Mouse (Mus musculus): ENCODE results near the gene Mab21l3.

The Mab21l3 gene

GRCm38 (mm10) chr3:101812341-101812962 is 36.3 kb downstream of the Mab21l3 start:
- CTCF ChIA-PET, result interaction anchor here (0.7 to 3.9 kb wide), 38 partner anchors 9 to 1792 kb away, joined by 3 to 56 read pairs (median 4); partner anchors contain the start of gene Atp1a1 (in 2 of the 4)

GRCm38 (mm10) chr3:101811931-101812330 is 36.8 kb downstream of the Mab21l3 start:
- CTCF ChIA-PET, result interaction anchor here (0.6 to 3.9 kb wide), 36 partner anchors 10 to 710 kb away, joined by 3 to 56 read pairs (median 4); partner anchors contain the start of gene Atp1a1 (in 2 of the 4)

More at GRCm38 (mm10) chr3:101812341-101812962, 36.3 kb downstream of the Mab21l3 start:
- POLR2A ChIA-PET, result interaction anchor here (0.6 to 1.9 kb wide), 8 partner anchors 8 to 508 kb away, joined by 3 to 8 read pairs (median 6); partner anchors contain the start of gene Atp1a1 (in 1 of the 4)

GRCm38 (mm10) chr3:101807646-101808045 is 41.1 kb downstream of the Mab21l3 start:
- ChIA-PET CTCF (interaction anchor here in 3 of 4 experiments (0.5 to 1.7 kb wide), 6 partner anchors 314 to 878 kb away, joined by 3 to 5 read pairs (median 4); no protein-coding TSS in a partner anchor), POLR2A (interaction anchor here in 1 of 4 experiments (0.9 to 6.0 kb wide), 2 partner anchors 28 to 203 kb away, joined by 3 to 29 read pairs; partner anchors contain the start of gene Atp1a1)

More at GRCm38 (mm10) chr3:101811931-101812330, 36.8 kb downstream of the Mab21l3 start:
- POLR2A ChIA-PET, result interaction anchor here (0.6 to 1.9 kb wide), 8 partner anchors 58 to 508 kb away, joined by 3 to 8 read pairs (median 4); partner anchors contain the start of gene Atp1a1 (in 1 of the 4)

GRCm38 (mm10) chr3:101806941-101807340 is 41.8 kb downstream of the Mab21l3 start:
- CTCF ChIA-PET, result interaction anchor here in 2 of 4 experiments (1.3 to 1.6 kb wide), 2 partner anchors 313 kb away, joined by 5 read pairs; no protein-coding TSS in a partner anchor
- POLR2A ChIA-PET, result interaction anchor here in 2 of 4 experiments (1.6 to 6.0 kb wide), 2 partner anchors 203 to 301 kb away, joined by 4 to 29 read pairs; partner anchors contain the start of gene Atp1a1 (in 1 of the 2)

GRCm38 (mm10) chr3:101806149-101806548 is 42.6 kb downstream of the Mab21l3 start:
- POLR2A ChIA-PET, result interaction anchor here in 3 of 4 experiments (0.7 to 6.0 kb wide), 12 partner anchors 25 to 1397 kb away, joined by 3 to 29 read pairs (median 4); partner anchors contain the start of gene Atp1a1 (in 2 of the 3)
- CTCF ChIA-PET, result interaction anchor here in 2 of 4 experiments (1.0 to 1.5 kb wide), 7 partner anchors 9 to 312 kb away, joined by 3 to 9 read pairs (median 5); no protein-coding TSS in a partner anchor

- CTCF ChIA-PET, result interaction anchor here in 3 of 4 experiments (0.6 to 1.5 kb wide), 11 partner anchors 9 to 885 kb away, joined by 3 to 9 read pairs (median 4); no protein-coding TSS in a partner anchor
Measured at GRCm38 (mm10) chr3:101805562-101806004, 43.2 kb downstream of the Mab21l3 start.

GRCm38 (mm10) chr3:101804971-101805561 is 43.7 kb downstream of the Mab21l3 start:
- CTCF ChIA-PET, result interaction anchor here in 3 of 4 experiments (0.6 to 1.5 kb wide), 12 partner anchors 8 to 886 kb away, joined by 3 to 9 read pairs (median 4); no protein-coding TSS in a partner anchor
- POLR2A ChIA-PET, result interaction anchor here in 3 of 4 experiments (0.8 to 6.0 kb wide), 16 partner anchors 8 to 311 kb away, joined by 3 to 29 read pairs (median 5); partner anchors contain the start of gene Atp1a1 (in 3 of the 3)

More at GRCm38 (mm10) chr3:101805562-101806004, 43.2 kb downstream of the Mab21l3 start:
- POLR2A ChIA-PET, result interaction anchor here in 3 of 4 experiments (0.7 to 6.0 kb wide), 16 partner anchors 25 to 1398 kb away, joined by 3 to 29 read pairs (median 4); partner anchors contain the start of gene Atp1a1 (in 2 of the 3)

- ChIA-PET POLR2A (interaction anchor here in 3 of 4 experiments (0.6 to 6.0 kb wide), 26 partner anchors 9 to 1091 kb away, joined by 3 to 29 read pairs (median 4); partner anchors contain the start of gene Atp1a1 (in 3 of the 3)), CTCF (interaction anchor here in 2 of 4 experiments (1.0 to 1.4 kb wide), 3 partner anchors 35 to 310 kb away, joined by 3 to 4 read pairs (median 3); no protein-coding TSS in a partner anchor)
Measured at GRCm38 (mm10) chr3:101804331-101804730, 44.4 kb downstream of the Mab21l3 start.

- ChIA-PET POLR2A (interaction anchor here in 3 of 4 experiments (0.6 to 6.0 kb wide), 26 partner anchors 9 to 1090 kb away, joined by 3 to 29 read pairs (median 4); partner anchors contain the start of gene Atp1a1 (in 2 of the 3)), CTCF (interaction anchor here in 2 of 4 experiments (1.0 to 1.4 kb wide), 3 partner anchors 35 to 310 kb away, joined by 3 to 4 read pairs (median 3); no protein-coding TSS in a partner anchor)
Measured at GRCm38 (mm10) chr3:101803764-101804163, 45.0 kb downstream of the Mab21l3 start.

GRCm38 (mm10) chr3:101802746-101803145 is 46.0 kb downstream of the Mab21l3 start:
- ChIA-PET POLR2A (interaction anchor here in 3 of 4 experiments (1.1 to 6.0 kb wide), 7 partner anchors 8 to 484 kb away, joined by 3 to 29 read pairs (median 4); partner anchors contain the start of gene Atp1a1 (in 2 of the 3)), CTCF (interaction anchor here in 1 of 4 experiments (0.6 kb wide), 1 partner anchor 719 kb away, joined by 3 read pairs; no protein-coding TSS in a partner anchor)

GRCm38 (mm10) chr3:101800596-101801018 is 48.2 kb downstream of the Mab21l3 start:
- ChIA-PET CTCF (interaction anchor here in 3 of 4 experiments (0.6 to 1.2 kb wide), 5 partner anchors 271 to 1003 kb away, joined by 3 to 4 read pairs (median 3); no protein-coding TSS in a partner anchor), POLR2A (interaction anchor here in 2 of 4 experiments (0.6 kb wide), 3 partner anchors 446 to 695 kb away, joined by 3 to 6 read pairs (median 3); no protein-coding TSS in a partner anchor)

- POLR2A ChIA-PET, result interaction anchor here in 2 of 4 experiments (0.6 kb wide), 3 partner anchors 446 to 694 kb away, joined by 3 to 6 read pairs (median 4); no protein-coding TSS in a partner anchor
- CTCF ChIA-PET, result interaction anchor here in 3 of 4 experiments (0.6 to 1.2 kb wide), 4 partner anchors 270 to 995 kb away, joined by 3 to 4 read pairs (median 4); no protein-coding TSS in a partner anchor
Measured at GRCm38 (mm10) chr3:101799852-101800595, 48.7 kb downstream of the Mab21l3 start.

- ChIA-PET POLR2A (interaction anchor here in 2 of 4 experiments (1.2 to 1.5 kb wide), 2 partner anchors 194 kb away, joined by 3 to 4 read pairs; partner anchors contain the start of gene Atp1a1 (in 2 of the 2)), CTCF (interaction anchor here in 2 of 4 experiments (0.8 to 1.3 kb wide), 3 partner anchors 14 to 194 kb away, joined by 3 to 4 read pairs (median 3); partner anchors contain the start of gene Atp1a1 (in 1 of the 2))
Measured at GRCm38 (mm10) chr3:101797830-101798709, 50.7 kb downstream of the Mab21l3 start.

GRCm38 (mm10) chr3:101796212-101796611 is 52.5 kb downstream of the Mab21l3 start:
- POLR2A ChIA-PET, result interaction anchor here in 1 of 4 experiments (0.6 kb wide), 1 partner anchor 267 kb away, joined by 3 read pairs; no protein-coding TSS in a partner anchor
- CTCF ChIA-PET, result no interaction called here

GRCm38 (mm10) chr3:101795387-101796039 is 53.2 kb downstream of the Mab21l3 start:
- CTCF ChIA-PET, result interaction anchor here in 1 of 4 experiments (1.0 kb wide), 1 partner anchor 188 kb away, joined by 3 read pairs; no protein-coding TSS in a partner anchor
- POLR2A ChIA-PET, result interaction anchor here in 1 of 4 experiments (1.2 kb wide), 1 partner anchor 8 kb away, joined by 3 read pairs; no protein-coding TSS in a partner anchor
